Mouse (Mus musculus) hindbrain, embryonic 15.5 days (tissue): ENCODE measurements at regions not wholly inside any gene's neighbourhood (a gene's known extent, or its start where the extent isn't known, plus 50 kb on each side); places are given as distances from the start of the nearest gene placed in this dataset.

Experiments used
- ATAC-seq: fragments of 200-750 bp; cut with Nextera tagmentation; 2 replicates; pipeline ENCODE4 v1.8.0; 2017; ENCODE audit warnings: low read depth, moderate number of reproducible peaks, moderate TSS enrichment; ENCODE audit not compliant: low FRiP score
- H3K27ac ChIP-seq: fragments of 300-500 bp; sonication (generic); replicated peaks from 2 replicates; pipeline ENCODE4 v1.5.1; 2015; ENCODE audit warnings: mild to moderate bottlenecking, inconsistent platforms
- H3K27me3 ChIP-seq: fragments of 300-500 bp; sonication (generic); 2 replicates; pipeline ENCODE4 v1.6.1; 2015; ENCODE audit warnings: control low read depth, inconsistent platforms
- H3K36me3 ChIP-seq: fragments of 300-500 bp; sonication (generic); 2 replicates; pipeline ENCODE4 v1.6.1; 2015; ENCODE audit warnings: control low read depth, inconsistent platforms
- H3K4me1 ChIP-seq: fragments of 300-500 bp; sonication (generic); replicated peaks from 2 replicates; pipeline ENCODE4 v1.6.1; 2015; ENCODE audit warnings: control low read depth, inconsistent platforms
- H3K4me2 ChIP-seq: fragments of 300-500 bp; sonication (generic); 2 replicates; pipeline ENCODE4 v1.6.1; 2015; ENCODE audit warnings: moderate library complexity, mild to moderate bottlenecking, inconsistent platforms
- H3K4me3 ChIP-seq: fragments of 300-500 bp; sonication (generic); 2 replicates; pipeline ENCODE4 v1.5.1; 2015; ENCODE audit warnings: mild to moderate bottlenecking, inconsistent platforms
- H3K9ac ChIP-seq: fragments of 300-500 bp; sonication (generic); 2 replicates; pipeline ENCODE4 v1.6.1; 2015; ENCODE audit warnings: inconsistent platforms
- H3K9me3 ChIP-seq: fragments of 300-500 bp; sonication (generic); 2 replicates; pipeline ENCODE4 v1.6.1; 2016; ENCODE audit warnings: control low read depth, inconsistent platforms
- WGBS: fragments of 180-500 bp; shearing (Covaris S2); methylation state at CpG from one replicate; pipeline ENCODE4 v1.1.7; 2015; 5-methylcytosine and 5-hydroxymethylcytosine counted together

DNA sequence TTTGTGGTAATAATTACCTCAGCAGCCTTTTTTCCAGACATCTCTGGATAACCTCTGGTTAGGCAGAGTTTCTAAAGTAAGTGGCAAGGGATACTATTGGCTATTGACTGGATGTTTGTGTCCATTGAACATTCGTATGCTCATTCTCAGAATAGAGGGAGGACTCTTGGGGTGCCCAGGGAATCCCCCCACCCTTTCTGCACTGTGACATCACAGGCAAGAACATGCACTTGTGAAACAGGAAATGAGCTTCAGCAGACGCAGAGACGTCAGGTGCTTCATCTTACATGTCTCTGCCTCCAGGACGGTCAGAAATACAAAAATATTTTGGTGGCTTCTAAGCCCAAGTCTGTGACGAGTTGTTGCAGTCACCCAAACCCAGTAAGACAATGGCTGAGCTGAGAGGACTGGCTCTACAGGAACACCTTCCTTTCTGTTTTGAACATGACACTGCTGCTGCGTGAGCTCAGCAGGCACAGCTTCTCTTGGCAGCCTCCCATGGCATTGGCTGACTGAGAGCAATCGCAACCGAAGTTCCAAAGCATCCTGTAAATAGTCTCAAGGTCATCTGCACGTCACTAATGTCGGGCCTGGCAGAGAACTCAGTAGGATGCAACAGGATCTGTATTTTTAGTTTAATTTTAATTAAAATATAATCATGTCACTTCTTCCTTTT is 904.6 kb downstream of the Slc4a3 start:
- no peak for ATAC-seq
- Histone ChIP-seq H3K36me3 (no peaks in the 10 kb centered on the region), H3K4me1 (peaks cover 7% of the 10 kb centered on the region; the same call in 1 of the 2 replicates), H3K9me3 (no peaks in the 10 kb centered on the region), H3K27me3 (no peaks in the 10 kb centered on the region), H3K27ac (no peak overlapping the region), H3K4me2 (no peak overlapping the region), H3K4me3 (no peak overlapping the region), H3K9ac (no peak overlapping the region)
- 63% methylated on average over 10 of the region's 10 CpGs for WGBS

GRCm38 (mm10) chr1:76453160-76453710 is 907.2 kb downstream of the Slc4a3 start:
- no peak for ATAC-seq
- Histone ChIP-seq H3K4me1 (peaks cover 7% of the 10 kb centered on the region; the same call in 1 of the 2 replicates), H3K9ac (no peak overlapping the region), H3K27ac (no peak overlapping the region), H3K4me2 (no peak overlapping the region), H3K4me3 (no peak overlapping the region), H3K27me3 (no peaks in the 10 kb centered on the region), H3K36me3 (no peaks in the 10 kb centered on the region), H3K9me3 (no peaks in the 10 kb centered on the region)
- 54% methylated on average over 7 of the region's 7 CpGs for WGBS

GRCm38 (mm10) chr1:76466562-76466961 is 920.5 kb downstream of the Slc4a3 start:
- WGBS, result 89% methylated on average over 2 of the region's 2 CpGs
- Histone ChIP-seq H3K4me3 (no peak overlapping the region), H3K27me3 (no peaks in the 10 kb centered on the region), H3K27ac (no peak overlapping the region), H3K4me2 (no peak overlapping the region), H3K36me3 (no peaks in the 10 kb centered on the region), H3K9me3 (no peaks in the 10 kb centered on the region), H3K4me1 (no peaks in the 10 kb centered on the region), H3K9ac (no peak overlapping the region)
- ATAC-seq, result no peak

DNA sequence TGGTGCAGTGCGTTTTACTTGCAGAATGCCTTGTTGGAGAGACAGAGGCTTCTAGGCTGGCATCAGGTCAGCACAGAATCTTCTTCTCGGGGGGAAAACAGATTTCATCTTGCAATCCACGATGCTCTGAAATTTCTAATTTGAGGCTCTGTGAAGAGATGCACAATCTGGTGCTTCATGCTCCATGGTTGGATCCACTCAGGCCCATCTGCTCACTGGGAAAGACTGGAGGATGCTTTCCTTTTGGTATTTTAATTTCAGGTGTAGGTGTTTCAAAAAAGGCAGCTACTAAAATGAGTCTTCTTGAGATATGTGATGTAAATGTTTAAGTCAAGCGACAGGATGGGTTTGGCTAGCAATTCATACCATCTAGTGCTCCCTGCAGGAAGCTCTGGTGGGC is 938.1 kb downstream of the Slc4a3 start:
- Histone ChIP-seq H3K4me3 (no peak overlapping the region), H3K36me3 (no peaks in the 10 kb centered on the region), H3K4me1 (no peaks in the 10 kb centered on the region), H3K9ac (no peak overlapping the region), H3K4me2 (no peak overlapping the region), H3K27me3 (no peaks in the 10 kb centered on the region), H3K9me3 (no peaks in the 10 kb centered on the region), H3K27ac (no peak overlapping the region)
- no peak for ATAC-seq
- WGBS, result 86% methylated on average over 4 of the region's 4 CpGs

GRCm38 (mm10) chr1:76487481-76487880 is 941.4 kb downstream of the Slc4a3 start:
- Histone ChIP-seq H3K4me2 (no peak overlapping the region), H3K36me3 (no peaks in the 10 kb centered on the region), H3K4me1 (peaks cover 22% of the 10 kb centered on the region), H3K9ac (no peak overlapping the region), H3K4me3 (no peak overlapping the region), H3K9me3 (no peaks in the 10 kb centered on the region), H3K27ac (no peak overlapping the region), H3K27me3 (no peaks in the 10 kb centered on the region)
- WGBS, result 84% methylated on average over 4 of the region's 4 CpGs
- no peak for ATAC-seq

DNA sequence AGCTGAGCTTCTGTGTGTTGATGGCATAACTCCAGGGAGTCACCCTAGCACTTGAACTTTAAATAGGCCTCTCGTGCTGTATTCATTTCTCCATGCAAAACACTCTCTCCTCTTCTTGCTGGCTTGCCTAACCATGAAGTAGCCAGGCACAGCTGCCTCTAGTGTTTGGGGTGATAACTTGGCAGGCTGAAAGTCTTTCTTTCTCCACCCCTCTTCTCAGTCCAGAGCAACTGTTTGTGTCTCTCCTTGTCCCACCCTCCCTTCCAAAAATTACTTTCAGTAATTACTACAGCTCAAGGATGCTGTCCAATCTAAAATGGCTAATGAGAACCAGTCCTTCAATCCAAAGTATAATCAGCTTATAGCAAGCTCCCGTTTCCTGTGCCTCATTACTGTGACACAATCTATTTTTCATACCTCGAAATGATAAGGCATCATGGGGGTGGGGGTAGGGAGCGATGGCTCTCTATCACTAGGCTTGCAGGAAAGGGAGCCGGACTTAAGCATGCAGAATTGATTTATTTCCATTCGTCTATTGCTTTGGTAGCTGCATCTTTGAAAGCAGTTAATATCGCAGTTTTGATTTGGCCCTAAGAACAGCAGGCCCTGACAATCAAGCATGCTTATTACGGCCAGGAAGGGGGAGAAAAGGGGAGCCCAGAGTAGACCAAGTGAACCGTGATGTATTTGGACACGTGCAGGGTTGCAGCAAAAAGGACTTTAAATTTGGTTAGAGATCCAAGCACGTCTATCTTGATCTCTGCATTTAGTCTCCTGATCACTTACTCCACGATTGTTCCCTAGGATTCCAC is 943.8 kb downstream of the Slc4a3 start:
- H3K9ac ChIP-seq, result no peak overlapping the region
- peak overlapping the region; percentile 57 for H3K27ac ChIP-seq
- ATAC-seq, result no peak
- no peak overlapping the region for H3K4me3 ChIP-seq
- no peaks in the 10 kb centered on the region for H3K27me3 ChIP-seq
- H3K9me3 ChIP-seq, result no peaks in the 10 kb centered on the region
- peaks cover 22% of the 10 kb centered on the region for H3K4me1 ChIP-seq
- 22% methylated on average over 12 of the region's 12 CpGs for WGBS
- H3K4me2 ChIP-seq, result peak overlapping the region; percentile 34; the same call in 1 of the 2 replicates
- H3K36me3 ChIP-seq, result no peaks in the 10 kb centered on the region

DNA sequence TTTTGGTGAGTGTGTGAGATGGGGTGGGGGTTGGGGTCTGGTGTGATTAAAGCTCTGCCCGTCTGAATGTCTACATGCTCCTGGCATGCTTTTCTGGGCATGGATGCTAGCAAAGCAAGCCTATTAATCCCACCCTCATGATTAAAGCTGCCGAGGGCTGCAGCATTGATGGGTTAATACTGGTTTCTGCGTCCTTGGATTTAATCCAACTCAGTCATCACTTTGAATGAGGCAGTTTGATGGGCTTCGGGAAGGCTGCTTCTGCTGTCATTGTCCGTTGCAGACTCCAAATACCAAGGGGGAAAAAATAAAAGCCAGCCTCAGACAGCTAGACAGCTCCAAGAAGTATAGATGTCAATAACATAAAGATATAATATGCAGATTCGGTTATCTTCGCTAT is 944.7 kb downstream of the Slc4a3 start:
- WGBS, result 16% methylated on average over 7 of the region's 7 CpGs
- no peak overlapping the region for H3K4me3 ChIP-seq

GRCm38 (mm10) chr1:76491187-76491586 is 945.1 kb downstream of the Slc4a3 start:
- 0 out of 2 replicates have a peak, but pooled peaks have one; percentile 38 for ATAC-seq
- peak overlapping the region; percentile 57 for H3K27ac ChIP-seq
- H3K9me3 ChIP-seq, result no peaks in the 10 kb centered on the region
- no peak overlapping the region for H3K4me3 ChIP-seq
- H3K9ac ChIP-seq, result no peak overlapping the region
- H3K4me2 ChIP-seq, result peak overlapping the region; percentile 34
- H3K36me3 ChIP-seq, result no peaks in the 10 kb centered on the region
- 17% methylated on average over 4 of the region's 4 CpGs for WGBS
- H3K4me1 ChIP-seq, result peaks cover 22% of the 10 kb centered on the region
- H3K27me3 ChIP-seq, result no peaks in the 10 kb centered on the region

More for the DNA sequence above, 944.7 kb downstream of the Slc4a3 start:
- Histone ChIP-seq H3K4me1 (peaks cover 22% of the 10 kb centered on the region), H3K9me3 (no peaks in the 10 kb centered on the region), H3K27me3 (no peaks in the 10 kb centered on the region), H3K27ac (peak overlapping the region; percentile 57), H3K36me3 (no peaks in the 10 kb centered on the region), H3K9ac (no peak overlapping the region), H3K4me2 (peak overlapping the region; percentile 34)
- peak; percentile 54 for ATAC-seq

GRCm38 (mm10) chr1:76505150-76505549 is 959.1 kb downstream of the Slc4a3 start:
- Histone ChIP-seq H3K9ac (no peak overlapping the region), H3K27me3 (no peaks in the 10 kb centered on the region), H3K36me3 (no peaks in the 10 kb centered on the region), H3K4me3 (no peak overlapping the region), H3K4me2 (no peak overlapping the region), H3K27ac (no peak overlapping the region), H3K9me3 (no peaks in the 10 kb centered on the region), H3K4me1 (no peaks in the 10 kb centered on the region)
- no peak for ATAC-seq

DNA sequence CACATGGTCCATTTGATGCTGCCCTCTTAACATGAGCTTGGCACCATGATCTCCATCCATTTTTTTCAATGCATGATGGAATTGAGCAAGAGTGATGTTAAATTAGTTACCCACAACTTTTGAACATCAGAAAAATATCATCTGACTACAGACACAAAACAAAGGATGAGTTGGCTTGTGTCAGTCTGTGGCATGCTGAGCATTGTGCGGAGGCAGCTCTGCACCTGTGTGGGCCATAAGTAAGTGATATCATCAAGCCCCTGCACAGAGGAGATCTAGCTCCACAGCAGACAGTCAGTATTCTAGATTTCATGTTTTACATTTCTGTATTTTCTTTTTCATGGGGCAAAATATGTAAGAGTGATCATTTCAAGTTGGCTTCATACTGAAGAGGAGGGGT is 962.8 kb downstream of the Slc4a3 start:
- WGBS, result 95% methylated on average over 1 of the region's 1 CpGs
- Histone ChIP-seq H3K27ac (no peak overlapping the region), H3K4me1 (no peaks in the 10 kb centered on the region), H3K9me3 (no peaks in the 10 kb centered on the region), H3K36me3 (no peaks in the 10 kb centered on the region), H3K27me3 (no peaks in the 10 kb centered on the region), H3K4me2 (no peak overlapping the region), H3K4me3 (no peak overlapping the region), H3K9ac (no peak overlapping the region)
- no peak for ATAC-seq

DNA sequence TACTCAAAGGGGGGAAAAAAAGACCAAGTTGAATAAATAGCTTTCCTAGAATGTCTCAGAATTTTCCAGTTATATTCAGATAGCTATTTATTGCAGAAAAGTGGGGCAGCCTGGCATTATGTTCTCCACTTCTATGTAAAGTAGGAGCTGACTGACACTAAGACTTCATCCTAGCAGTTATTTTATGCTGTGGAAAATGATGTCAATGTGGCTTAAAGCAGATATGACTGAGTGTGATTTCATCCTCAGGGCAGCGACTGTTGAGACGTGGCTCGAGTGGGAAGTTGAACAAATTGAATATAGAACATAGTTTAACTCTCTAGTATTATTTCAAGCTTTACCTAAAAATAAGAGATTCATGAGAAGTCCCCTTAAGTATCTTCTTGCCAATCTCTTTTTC is 963.4 kb downstream of the Slc4a3 start:
- ATAC-seq, result no peak
- no peaks in the 10 kb centered on the region for H3K9me3 ChIP-seq

GRCm38 (mm10) chr1:76512156-76512555 is 966.1 kb downstream of the Slc4a3 start:
- H3K27me3 ChIP-seq, result no peaks in the 10 kb centered on the region
- H3K27ac ChIP-seq, result no peak overlapping the region
- no peak overlapping the region for H3K9ac ChIP-seq
- no peak overlapping the region for H3K4me2 ChIP-seq
- WGBS, result 65% methylated on average over 1 of the region's 1 CpGs
- no peaks in the 10 kb centered on the region for H3K9me3 ChIP-seq
- H3K4me3 ChIP-seq, result no peak overlapping the region
- H3K4me1 ChIP-seq, result no peaks in the 10 kb centered on the region
- H3K36me3 ChIP-seq, result no peaks in the 10 kb centered on the region
- ATAC-seq, result no peak

More for the DNA sequence above, 963.4 kb downstream of the Slc4a3 start:
- WGBS, result 90% methylated on average over 3 of the region's 3 CpGs
- H3K4me3 ChIP-seq, result no peak overlapping the region
- no peak overlapping the region for H3K4me2 ChIP-seq
- no peak overlapping the region for H3K9ac ChIP-seq
- H3K36me3 ChIP-seq, result no peaks in the 10 kb centered on the region
- no peaks in the 10 kb centered on the region for H3K27me3 ChIP-seq
- H3K27ac ChIP-seq, result no peak overlapping the region
- no peaks in the 10 kb centered on the region for H3K4me1 ChIP-seq
